Mouse (Mus musculus) ZHBTc4 (cell line): ENCODE results near the gene Uhrf2.

Experiments used
- DNase-seq: peaks from one replicate; pipeline ENCODE4 v3.0.0-alpha.2; 2011; ENCODE audit warnings: low read depth, low spot score

Uhrf2 gene

GRCm38 (mm10) chr19:30050584-30050983 lies 20.3 kb downstream of the Uhrf2 start:
- no peak for DNase-seq

- DNase-seq, result no peak
Observed at GRCm38 (mm10) chr19:30051479-30051878, 21.2 kb downstream of the Uhrf2 start.

GRCm38 (mm10) chr19:30054218-30054617 lies 23.9 kb downstream of the Uhrf2 start:
- no peak for DNase-seq

GRCm38 (mm10) chr19:30065797-30066196 lies 35.5 kb downstream of the Uhrf2 start:
- DNase-seq, result peak; percentile 9

- no peak for DNase-seq
Observed at GRCm38 (mm10) chr19:30090163-30090562, 59.9 kb downstream of the Uhrf2 start.

GRCm38 (mm10) chr19:30091644-30092295 lies 61.5 kb downstream of the Uhrf2 start:
- no peak for DNase-seq

GRCm38 (mm10) chr19:30096186-30096585 lies 65.9 kb downstream of the Uhrf2 start:
- peak; percentile 81 for DNase-seq

- DNase-seq, result peak; percentile 18
Observed at GRCm38 (mm10) chr19:30097039-30097438, 66.7 kb downstream of the Uhrf2 start.

- DNase-seq, result no peak
Observed at GRCm38 (mm10) chr19:30100571-30100970, 70.3 kb downstream of the Uhrf2 start.

GRCm38 (mm10) chr19:30102620-30103019 lies 72.3 kb downstream of the Uhrf2 start:
- no peak for DNase-seq

GRCm38 (mm10) chr19:30105045-30105842 lies 74.9 kb downstream of the Uhrf2 start:
- DNase-seq, result no peak

- DNase-seq, result no peak
Observed at GRCm38 (mm10) chr19:30107221-30107845, 77.0 kb downstream of the Uhrf2 start.

- no peak for DNase-seq
Observed at GRCm38 (mm10) chr19:30108616-30109015, 78.3 kb downstream of the Uhrf2 start.

- no peak for DNase-seq
Observed at GRCm38 (mm10) chr19:30109122-30109521, 78.8 kb downstream of the Uhrf2 start.

GRCm38 (mm10) chr19:30111421-30111820 lies 81.1 kb downstream of the Uhrf2 start:
- DNase-seq, result no peak

GRCm38 (mm10) chr19:30112961-30113688 lies 82.8 kb downstream of the Uhrf2 start:
- DNase-seq, result no peak

GRCm38 (mm10) chr19:30114919-30115441 lies 84.7 kb downstream of the Uhrf2 start:
- DNase-seq, result peak; percentile 30

GRCm38 (mm10) chr19:30115606-30116005 lies 85.3 kb downstream of the Uhrf2 start:
- DNase-seq, result peak; percentile 58

- no peak for DNase-seq
Observed at GRCm38 (mm10) chr19:30117241-30117640, 86.9 kb downstream of the Uhrf2 start.

- no peak for DNase-seq
Observed at GRCm38 (mm10) chr19:30117775-30118174, 87.5 kb downstream of the Uhrf2 start.
